Mouse (Mus musculus) cerebellum, adult 11-12 months (tissue): ENCODE results near the gene 1700067P10Rik.

Experiments used
- DNase-seq: peaks from one replicate; pipeline ENCODE4 v3.0.0; 2022

The 1700067P10Rik gene

GRCm38 (mm10) chr17:48089019-48089418, at the start of gene 1700067P10Rik:
Gene 1700067P10Rik (plus strand): TSS chr17:48089319.
- DNase-seq, result no peak

DNA sequence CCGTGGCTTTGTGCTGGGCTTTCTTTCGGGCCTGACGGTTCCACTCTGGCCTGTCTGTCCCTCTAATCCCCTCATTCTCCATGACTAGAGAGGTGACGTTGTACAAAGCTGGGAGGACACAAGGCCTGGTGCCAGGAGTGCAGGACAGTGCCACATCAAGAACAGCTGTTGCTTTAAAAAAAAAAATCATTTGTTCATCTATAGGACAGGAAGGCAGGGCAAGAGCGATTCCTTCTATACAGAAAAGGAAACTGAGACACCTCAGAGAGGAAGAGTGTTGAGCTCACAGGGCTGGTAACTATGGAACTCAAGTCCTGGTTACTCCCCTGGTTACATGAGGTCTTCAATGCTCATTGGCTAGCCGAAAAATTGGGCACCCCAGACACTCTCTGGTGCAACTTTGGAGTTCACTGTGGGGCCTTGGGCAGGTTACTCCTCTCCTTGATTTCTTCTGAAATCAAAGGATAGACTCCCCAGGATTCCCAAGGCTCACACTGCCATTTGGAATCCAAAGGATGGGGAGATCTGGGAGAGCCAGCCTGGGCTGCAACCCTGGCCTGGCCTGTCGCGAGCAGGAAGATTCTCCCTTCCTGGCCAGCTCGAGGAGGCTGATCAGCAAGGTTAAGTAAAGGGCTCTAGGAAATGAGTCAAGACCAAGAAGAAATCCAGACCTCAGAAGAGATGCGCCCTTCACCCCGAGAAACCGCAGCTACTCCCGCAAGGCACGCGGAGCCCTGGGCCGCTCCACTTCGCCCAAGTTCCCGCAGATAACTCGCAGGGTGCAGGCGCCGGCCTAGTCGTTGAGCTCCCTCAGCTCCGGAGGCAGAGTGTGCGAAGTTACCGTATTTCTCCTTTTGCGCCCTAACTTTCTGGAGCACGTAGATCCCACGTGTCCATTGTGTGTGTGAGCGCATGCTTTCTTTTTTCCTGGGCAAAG, 47.5 kb upstream of the 1700067P10Rik start:
- DNase-seq, result no peak

- no peak for DNase-seq
These were observed 45.8 kb upstream of the 1700067P10Rik start for GRCm38 (mm10) chr17:48043154-48043880.

DNA sequence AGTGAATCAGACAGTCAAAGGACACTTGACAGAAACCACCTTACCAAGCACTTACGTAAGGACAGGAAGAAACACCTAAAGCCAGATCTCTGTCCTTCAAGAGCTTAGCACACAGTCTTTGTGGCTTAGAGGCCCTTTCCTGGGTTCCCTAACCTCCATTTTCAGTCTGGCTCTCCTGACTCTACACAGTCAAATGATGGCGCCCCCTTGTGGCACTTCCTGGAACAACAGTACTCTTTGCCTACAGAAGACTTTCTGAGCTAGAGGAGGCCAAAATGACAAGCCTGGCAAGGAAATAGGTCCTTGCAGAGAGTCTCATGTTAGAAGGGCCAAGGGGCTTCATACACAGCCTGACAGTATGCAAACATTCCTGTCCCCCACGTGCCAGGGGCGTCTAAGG, 43.5 kb upstream of the 1700067P10Rik start:
- DNase-seq, result no peak

DNA sequence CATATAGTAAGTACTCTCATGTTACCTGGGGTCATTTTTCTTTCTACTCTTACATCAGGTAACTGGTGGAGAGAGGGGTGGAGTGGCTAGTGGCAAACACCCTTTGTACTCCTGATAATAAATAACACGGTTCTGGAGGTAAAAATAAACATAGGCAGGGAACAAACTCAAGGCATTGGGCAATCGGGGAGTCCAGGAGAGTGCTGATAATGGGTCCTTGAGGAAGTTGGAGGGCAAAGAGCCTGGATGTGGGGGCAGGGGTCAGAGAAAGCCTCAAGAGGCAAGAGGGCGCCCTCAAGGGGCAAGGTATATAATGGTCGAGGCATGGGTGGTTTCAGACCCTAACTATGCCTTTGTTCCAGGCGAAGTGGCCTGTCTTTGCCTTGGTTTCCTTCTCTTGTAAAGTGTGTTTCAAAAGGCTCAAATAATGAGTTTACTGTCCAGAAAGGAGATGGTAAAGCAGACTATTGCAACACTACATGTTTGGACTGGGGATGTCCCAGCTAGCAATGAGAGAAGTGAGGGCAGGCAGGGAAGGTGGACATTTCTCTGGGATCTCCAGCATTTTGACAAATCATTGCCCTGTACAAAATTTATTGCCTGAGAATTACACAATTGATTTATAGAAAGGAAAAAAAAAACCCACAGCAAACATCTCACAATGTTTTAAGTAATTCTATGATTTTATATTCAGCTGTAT, 37.3 kb upstream of the 1700067P10Rik start:
- DNase-seq, result no peak

DNA sequence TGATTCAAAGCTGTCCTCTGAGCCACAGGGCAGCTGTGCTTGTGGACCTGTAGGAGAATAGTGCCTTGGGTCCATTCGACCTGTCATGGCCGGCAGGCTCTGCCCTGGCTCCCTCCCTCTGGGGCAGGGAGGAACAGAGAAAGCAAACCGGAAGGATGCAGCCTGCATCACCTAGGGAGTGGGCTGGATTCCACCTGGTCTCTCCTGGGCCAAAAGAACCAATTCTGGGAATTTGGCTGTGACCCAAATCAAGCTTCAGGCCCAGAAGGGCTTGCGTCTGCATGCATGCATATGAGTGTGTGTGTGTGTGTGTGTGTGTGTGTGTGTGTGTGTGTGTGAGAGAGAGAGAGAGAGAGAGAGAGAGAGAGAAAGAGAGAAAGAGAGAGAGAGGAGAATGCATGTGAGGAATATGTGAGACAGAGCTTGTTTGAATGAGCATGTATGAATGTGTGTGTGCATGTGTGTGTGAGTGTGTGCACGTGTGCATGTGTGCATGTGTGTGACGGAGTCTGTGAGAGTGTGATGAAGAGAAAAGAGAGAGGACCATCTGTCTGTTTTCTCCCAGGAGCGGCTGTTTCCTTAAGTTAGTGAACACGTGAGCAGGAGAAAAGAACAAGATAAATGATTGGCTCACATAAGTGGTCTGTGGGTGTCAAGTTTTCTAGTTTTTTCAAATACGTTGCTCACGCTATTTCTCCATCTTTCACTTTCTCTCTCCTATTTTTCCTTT, 36.6 kb upstream of the 1700067P10Rik start:
- no peak for DNase-seq

GRCm38 (mm10) chr17:48053646-48054045, 35.5 kb upstream of the 1700067P10Rik start:
- DNase-seq, result no peak

GRCm38 (mm10) chr17:48055076-48055816, 33.9 kb upstream of the 1700067P10Rik start:
- no peak for DNase-seq

GRCm38 (mm10) chr17:48057382-48057781, 31.7 kb upstream of the 1700067P10Rik start:
- DNase-seq, result no peak

DNA sequence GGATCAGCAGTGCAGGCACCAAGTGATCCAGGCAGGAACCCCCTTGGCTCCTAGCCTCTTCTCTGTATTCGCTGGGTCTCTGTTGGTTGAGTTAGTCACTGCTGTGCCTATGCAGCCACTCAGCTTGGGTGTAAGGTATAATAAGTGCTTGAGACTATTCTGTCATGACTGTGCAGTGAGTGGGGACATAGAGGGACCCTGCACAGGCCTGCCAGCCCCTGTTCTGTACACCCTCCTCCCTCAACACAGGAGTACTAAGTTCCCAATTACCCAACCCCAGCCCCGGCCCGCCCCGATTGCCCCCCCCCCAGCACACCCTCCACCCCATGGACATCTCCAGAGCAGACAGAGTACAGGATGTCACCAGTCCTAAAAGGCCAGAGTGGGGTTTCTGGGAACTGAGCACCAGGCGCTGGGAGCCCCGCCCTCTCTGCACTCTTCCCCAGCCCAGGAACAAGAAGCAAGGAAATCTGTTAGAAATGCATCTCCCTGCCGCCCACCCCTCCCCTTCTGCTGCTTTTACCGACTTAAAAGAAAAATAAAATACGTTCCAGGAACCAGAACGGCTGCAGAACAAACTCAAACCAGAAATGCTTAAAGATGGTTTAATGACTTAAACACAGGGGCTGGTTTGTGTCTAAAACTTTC, 24.8 kb upstream of the 1700067P10Rik start:
- DNase-seq, result no peak

DNA sequence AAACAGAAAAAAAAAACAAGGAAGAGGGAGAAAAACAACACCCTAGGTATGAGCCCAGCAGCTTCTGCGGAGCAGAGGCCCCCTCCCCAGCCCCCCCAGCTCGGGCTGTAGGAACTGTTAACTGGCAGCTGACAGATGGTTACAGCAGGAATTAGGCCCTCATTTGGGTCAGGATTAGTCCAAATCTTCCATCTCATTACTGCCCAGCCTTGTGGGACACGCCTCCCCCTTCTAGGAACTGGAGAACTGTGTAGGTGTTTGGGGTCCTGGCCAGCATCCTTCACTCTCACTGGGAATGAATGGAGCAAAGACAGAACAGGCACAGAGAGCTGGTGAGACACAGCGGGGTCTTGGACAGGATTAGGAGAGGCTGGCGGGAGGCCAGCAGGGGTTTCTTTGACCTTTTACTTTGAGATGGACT, 24.0 kb upstream of the 1700067P10Rik start:
- DNase-seq, result no peak

DNA sequence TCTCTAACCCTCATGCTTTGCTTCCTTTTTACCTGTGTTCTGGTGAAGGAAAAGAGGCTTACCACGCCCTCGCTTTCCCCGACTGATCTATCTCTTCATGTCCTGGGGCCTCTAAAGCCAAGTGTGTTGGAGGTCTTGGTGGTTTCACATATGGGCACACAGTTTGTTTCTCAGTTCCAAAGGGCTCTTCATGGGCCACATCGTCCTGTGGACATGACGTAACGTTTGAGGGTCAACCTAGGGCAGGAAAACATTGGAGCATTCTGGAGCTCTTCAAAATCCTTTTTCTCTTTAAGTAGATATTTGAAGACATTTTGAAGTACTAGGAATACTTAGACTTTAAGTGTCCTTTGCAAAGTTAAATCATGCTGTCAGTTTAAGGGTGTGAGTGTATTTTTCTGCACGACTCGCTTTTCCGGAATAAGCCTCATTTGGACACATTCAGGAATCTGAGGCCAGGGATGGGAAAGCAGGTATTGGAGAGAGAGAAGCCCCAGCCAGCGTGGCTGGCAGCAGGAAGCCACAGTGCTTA, 22.0 kb upstream of the 1700067P10Rik start:
- DNase-seq, result no peak

DNA sequence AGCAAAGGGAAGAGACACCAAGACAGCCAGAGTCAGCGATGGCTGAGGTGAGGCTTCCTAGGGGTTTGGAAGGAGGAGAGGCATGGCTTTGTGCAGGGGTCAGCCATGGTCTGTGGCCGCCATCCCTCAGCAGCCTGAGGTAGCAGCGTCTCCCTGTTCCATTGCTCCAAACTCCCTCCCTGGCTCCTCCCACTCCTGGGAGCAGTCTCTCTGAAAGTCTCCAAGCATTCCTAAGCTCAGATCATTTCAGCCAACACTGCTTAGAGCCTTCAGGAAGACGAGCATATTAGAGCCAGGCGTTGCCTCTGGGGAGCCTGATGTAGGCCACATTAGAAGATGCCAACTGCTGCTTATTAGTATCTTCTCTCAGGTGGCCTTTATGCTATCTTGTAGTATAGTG, 21.4 kb upstream of the 1700067P10Rik start:
- DNase-seq, result no peak

DNA sequence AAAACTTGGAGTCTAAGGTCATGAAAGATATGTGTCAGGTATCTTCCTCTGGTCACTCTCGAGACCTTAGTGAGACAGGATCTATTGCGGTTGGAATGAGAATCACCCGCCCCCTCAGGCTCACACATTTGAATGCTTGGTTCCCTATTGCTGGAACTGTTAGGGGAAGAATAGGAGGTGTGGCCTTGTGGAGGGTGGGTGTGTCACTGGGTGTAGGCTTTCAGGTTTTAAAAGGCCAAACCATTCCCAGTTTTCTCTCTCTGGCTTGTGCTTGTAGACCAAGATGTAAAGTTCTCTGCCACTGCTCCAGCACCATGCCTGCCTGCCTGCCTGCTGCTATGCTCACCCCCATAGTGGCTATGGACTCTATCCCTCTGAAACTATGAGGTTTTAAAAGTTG, 8.5 kb upstream of the 1700067P10Rik start:
- DNase-seq, result no peak

DNA sequence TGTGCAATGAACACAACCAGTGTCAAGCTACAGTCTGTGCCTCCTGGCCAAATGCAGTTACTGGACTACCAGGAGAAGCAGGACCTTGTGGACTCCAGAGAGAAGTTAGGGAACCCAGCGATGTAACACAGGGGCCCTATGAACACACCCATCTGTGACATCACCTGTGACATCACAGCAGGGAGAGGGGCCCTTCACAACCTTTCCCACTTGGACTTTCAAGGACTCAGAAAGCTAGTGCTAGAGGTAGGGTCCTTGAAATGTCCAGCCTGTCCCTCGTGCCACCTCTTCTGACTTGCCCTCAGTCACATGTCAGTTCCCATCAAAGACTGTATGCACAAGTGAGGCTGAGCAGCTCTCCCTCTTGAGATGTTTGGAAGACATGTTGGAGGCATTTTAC, 327 bp downstream of the 1700067P10Rik start:
- DNase-seq, result no peak

- no peak for DNase-seq
These were observed 1.2 kb downstream of the 1700067P10Rik start for GRCm38 (mm10) chr17:48090305-48090704.

- no peak for DNase-seq
These were observed 4.2 kb downstream of the 1700067P10Rik start for GRCm38 (mm10) chr17:48093286-48093817.

DNA sequence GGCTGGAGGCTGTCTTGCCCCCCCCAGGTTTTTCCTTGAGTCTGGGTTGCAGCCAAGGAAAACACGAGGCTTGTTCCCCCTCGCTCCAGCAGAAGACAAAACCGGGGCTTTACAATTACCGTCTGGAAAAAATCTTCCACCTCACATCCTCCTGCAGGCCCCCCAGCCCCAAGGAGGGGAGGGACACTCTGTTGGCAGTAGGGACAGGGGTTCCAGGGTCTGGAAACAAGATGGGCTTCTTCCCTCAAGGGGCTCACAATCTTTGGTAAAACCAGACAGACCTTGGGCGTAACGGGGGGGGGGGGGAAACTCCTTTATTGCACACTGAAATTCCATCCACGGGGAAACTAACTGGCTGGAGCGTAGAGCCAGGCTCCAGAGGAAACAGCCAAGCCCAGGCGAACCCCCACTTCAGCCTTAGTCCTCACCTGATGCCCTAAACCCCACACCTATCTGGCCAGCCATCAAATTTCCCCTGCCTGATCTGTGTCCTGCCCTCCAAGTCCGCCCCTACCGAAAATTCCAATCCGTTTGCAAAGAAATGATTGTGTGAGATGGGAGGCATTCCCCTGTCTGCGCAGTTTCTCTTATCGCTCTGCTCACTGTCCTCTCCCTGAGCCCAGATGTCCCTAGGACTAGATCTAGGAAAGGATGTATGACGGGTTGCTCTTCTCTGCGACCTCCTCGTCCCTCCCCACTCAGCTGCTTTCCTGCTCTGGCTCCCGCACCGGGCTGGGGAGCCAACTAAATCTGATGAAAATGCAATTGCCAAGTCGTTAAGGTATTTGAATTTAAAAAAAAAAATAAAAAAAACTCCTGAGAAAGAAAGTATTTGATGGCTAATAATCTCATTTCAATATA, 5.9 kb downstream of the 1700067P10Rik start:
- DNase-seq, result no peak

GRCm38 (mm10) chr17:48095718-48096121, 6.6 kb downstream of the 1700067P10Rik start:
- DNase-seq, result no peak

DNA sequence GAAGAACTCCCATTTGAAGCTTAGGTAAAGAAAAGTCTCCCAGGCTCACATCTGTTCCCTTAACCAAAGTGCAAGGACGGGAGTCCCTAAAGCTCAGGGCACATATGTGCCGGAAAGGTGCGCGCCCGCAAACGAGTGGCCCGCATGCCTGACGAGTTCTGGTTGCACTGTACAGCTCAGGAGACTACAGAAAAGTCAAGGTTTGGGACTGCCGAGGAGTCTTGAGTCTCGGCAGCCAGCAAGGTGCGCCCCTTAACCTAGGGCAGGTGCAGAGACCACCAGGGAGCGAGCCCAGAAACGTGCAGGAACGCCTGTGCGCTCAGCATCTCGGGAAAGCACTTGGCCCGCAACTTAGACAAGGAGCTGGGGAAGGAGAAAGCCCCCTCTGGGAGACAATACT, 7.2 kb downstream of the 1700067P10Rik start:
- DNase-seq, result no peak
